Mouse (Mus musculus) heart, adult 2 months (tissue): ENCODE measurements around the gene Ncoa5. TPM values are rescaled to one million over a fixed set of nuclear protein-coding genes. Genes with fewer than 3 reads are reported as not detected.

Experiments used
- DNase-seq, 2 experiments: peaks; one replicate each; pipeline ENCODE4 v3.0.0; 2021
- H3K27ac ChIP-seq: fragments of 200-600 bp; 2 replicates; pipeline ENCODE4 v1.8.1; 2022
- H3K27me3 ChIP-seq: fragments of 200-500 bp; 2 replicates; pipeline ENCODE4 v1.6.1; 2012; ENCODE audit warnings: mild to moderate bottlenecking, low read length, inconsistent platforms, mixed read lengths; ENCODE audit not compliant: control insufficient read depth, insufficient read depth
- H3K36me3 ChIP-seq: fragments of 200-500 bp; 2 replicates; pipeline ENCODE4 v1.6.1; 2012; ENCODE audit warnings: low read length, inconsistent platforms; ENCODE audit not compliant: control insufficient read depth, insufficient read depth
- H3K4me1 ChIP-seq: fragments of 200-500 bp; 2 replicates; pipeline ENCODE4 v1.6.1; 2011; ENCODE audit warnings: low read length; ENCODE audit not compliant: control insufficient read depth, insufficient read depth
- H3K4me3 ChIP-seq: fragments of 200-600 bp; 2 replicates; pipeline ENCODE4 v1.8.1; 2022
- H3K79me2 ChIP-seq: fragments of 200-500 bp; replicated peaks from 2 replicates; pipeline ENCODE4 v1.6.1; 2012; ENCODE audit warnings: mild to moderate bottlenecking, inconsistent platforms, low read length, moderate library complexity, mixed read lengths; ENCODE audit not compliant: control insufficient read depth, insufficient read depth
- H3K9ac ChIP-seq: fragments of 200-500 bp; 2 replicates; pipeline ENCODE4 v1.6.1; 2012; ENCODE audit warnings: low read depth, mild to moderate bottlenecking, control low read depth, inconsistent platforms, low read length, mixed read lengths
- CTCF ChIP-seq: fragments of 200-600 bp; IDR thresholded peaks from 2 replicates; pipeline ENCODE4 v1.8.1; 2022; ENCODE audit warnings: antibody characterized with exemption, mild to moderate bottlenecking, moderate library complexity
- EP300 ChIP-seq: fragments of 200-500 bp; IDR thresholded peaks from 2 replicates; pipeline ENCODE4 v1.6.1; 2011; ENCODE audit warnings: low read depth, low read length, control low read depth; ENCODE audit not compliant: insufficient read depth
- POLR2A ChIP-seq: fragments of 200-500 bp; IDR thresholded peaks from 2 replicates; pipeline ENCODE4 v1.6.1; 2011; ENCODE audit warnings: mild to moderate bottlenecking, low read depth, low read length, control low read depth; ENCODE audit not compliant: insufficient read depth
- WGBS: fragments of 180-500 bp; shearing (Covaris S2); methylation state at CpG from one replicate; pipeline ENCODE4 v1.1.7; 2018; 5-methylcytosine and 5-hydroxymethylcytosine counted together
- intact Hi-C: fragments of 180-260 bp; cut with DNase I; formaldehyde crosslinking; loops from one replicate; pipeline ENCODE4 v1.15.1; 2025
- polyA plus RNA-seq: library from polyadenylated mRNA; depleted of rRNA; stranded (reverse); fragments of >200 nt; gene quantifications from 2 replicates; pipeline ENCODE4 v1.2.3, GENCODE M21; 2012
- total RNA-seq, 2 experiments: library from RNA; stranded (reverse); gene quantifications; 2 replicates each; pipeline ENCODE4 v1.2.3; 2021

Gene Ncoa5
- total and polyA plus RNA-seq, 3 experiments = 16.4 to 20.6 (median 18.6) TPM

GRCm38 (mm10) chr2:164985962-164986361, 48.7 kb downstream of the Ncoa5 start:
- no peak for TF ChIP-seq POLR2A
- no peak for TF ChIP-seq CTCF
- no peak for TF ChIP-seq EP300
- H3K9ac ChIP-seq = no peak overlapping the region
- intact Hi-C loops = no loop called here
- H3K36me3 ChIP-seq = no peaks in the 10 kb centered on the region
- H3K27ac ChIP-seq = no peak overlapping the region
- H3K4me3 ChIP-seq = no peak overlapping the region
- H3K27me3 ChIP-seq = no peaks in the 10 kb centered on the region; the same call in 1 of the 2 replicates
- H3K4me1 ChIP-seq = no peaks in the 10 kb centered on the region
- no peaks in the 10 kb centered on the region for H3K79me2 ChIP-seq
- DNase-seq = no peak
- WGBS = 66% methylated on average over 6 of the region's 6 CpGs

- Histone ChIP-seq H3K4me3 (no peak overlapping the region), H3K9ac (no peak overlapping the region), H3K27ac (no peak overlapping the region), H3K36me3 (no peaks in the 10 kb centered on the region), H3K79me2 (no peaks in the 10 kb centered on the region), H3K27me3 (no peaks in the 10 kb centered on the region; the same call in 1 of the 2 replicates), H3K4me1 (no peaks in the 10 kb centered on the region)
- intact Hi-C loops = no loop called here
- 24% methylated on average over 7 of the region's 7 CpGs for WGBS
- TF ChIP-seq EP300 (no peak), POLR2A (no peak), CTCF (no peak)
- peak; percentile 26 to 51 for DNase-seq
Observed at GRCm38 (mm10) chr2:164979749-164980148, 54.9 kb downstream of the Ncoa5 start.

GRCm38 (mm10) chr2:164975611-164976010, 59.1 kb downstream of the Ncoa5 start:
- Histone ChIP-seq H3K79me2 (no peaks in the 10 kb centered on the region), H3K27ac (no peak overlapping the region), H3K9ac (no peak overlapping the region), H3K36me3 (no peaks in the 10 kb centered on the region), H3K4me3 (no peak overlapping the region), H3K27me3 (0 out of 2 replicates have a peak, but pooled peaks cover 6% of the 10 kb centered on the region), H3K4me1 (no peaks in the 10 kb centered on the region)
- WGBS = 79% methylated on average over 6 of the region's 6 CpGs
- no peak for TF ChIP-seq CTCF
- no peak for TF ChIP-seq EP300
- DNase-seq = no peak
- intact Hi-C loops = no loop called here

GRCm38 (mm10) chr2:164972646-164973045, 62.0 kb downstream of the Ncoa5 start:
- intact Hi-C loops = no loop called here
- no peak overlapping the region for H3K9ac ChIP-seq
- H3K27ac ChIP-seq = no peak overlapping the region
- WGBS = 25% methylated on average over 5 of the region's 5 CpGs
- no peak for TF ChIP-seq EP300
- TF ChIP-seq CTCF = no peak
- no peaks in the 10 kb centered on the region for H3K79me2 ChIP-seq
- H3K36me3 ChIP-seq = no peaks in the 10 kb centered on the region
- H3K27me3 ChIP-seq = peaks cover 13% of the 10 kb centered on the region
- no peak overlapping the region for H3K4me3 ChIP-seq
- DNase-seq = no peak
- no peaks in the 10 kb centered on the region for H3K4me1 ChIP-seq

GRCm38 (mm10) chr2:164970631-164971196, 64.0 kb downstream of the Ncoa5 start:
- no peak overlapping the region for H3K4me3 ChIP-seq
- 1% methylated on average over 42 of the region's 42 CpGs for WGBS

GRCm38 (mm10) chr2:164969348-164969781, 65.3 kb downstream of the Ncoa5 start:
- no peaks in the 10 kb centered on the region for H3K4me1 ChIP-seq
- intact Hi-C loops = no loop called here
- no peak overlapping the region for H3K27ac ChIP-seq
- 4% methylated on average over 21 of the region's 21 CpGs for WGBS
- H3K4me3 ChIP-seq = no peak overlapping the region
- no peaks in the 10 kb centered on the region for H3K36me3 ChIP-seq
- H3K9ac ChIP-seq = no peak overlapping the region
- H3K27me3 ChIP-seq = peaks cover 15% of the 10 kb centered on the region
- TF ChIP-seq EP300 (no peak), POLR2A (no peak), CTCF (no peak)
- no peak for DNase-seq
- H3K79me2 ChIP-seq = no peaks in the 10 kb centered on the region

More at GRCm38 (mm10) chr2:164970631-164971196, 64.0 kb downstream of the Ncoa5 start:
- Histone ChIP-seq H3K79me2 (no peaks in the 10 kb centered on the region), H3K36me3 (no peaks in the 10 kb centered on the region), H3K9ac (no peak overlapping the region), H3K4me1 (no peaks in the 10 kb centered on the region), H3K27me3 (peaks cover 15% of the 10 kb centered on the region), H3K27ac (no peak overlapping the region)
- intact Hi-C loops = no loop called here
- no peak for TF ChIP-seq CTCF
- no peak for TF ChIP-seq EP300
- no peak for TF ChIP-seq POLR2A
- no peak for DNase-seq
